Mouse (Mus musculus): Measurements from ENCODE around the gene Trpv3.

- TF ChIP-seq CTCF (IDR thresholded peaks at IDR 0.05; ENCODE audit: extremely low read depth, insufficient read depth, insufficient read length, insufficient replicate concordance) (no peak), POLR2A (IDR thresholded peaks at IDR 0.05; ENCODE audit: low read depth, low read length) (no peak)
Observed at GRCm38 (mm10) chr11:73283926-73284325, 16.7 kb downstream of the Trpv3 start.
